Mouse (Mus musculus) midbrain, embryonic 13.5 days (tissue): Measurements from ENCODE around the gene Dock1. TPM values are rescaled to one million over a fixed set of nuclear protein-coding genes. Genes with fewer than 3 reads are reported as not detected.

Experiments
- ATAC-seq: fragments of 200-750 bp; cut with Nextera tagmentation; 2 replicates; pipeline ENCODE4 v1.8.0; 2017; ENCODE audit warnings: mild to moderate bottlenecking, moderate TSS enrichment, moderate library complexity
- H3K27ac ChIP-seq: fragments of 300-500 bp; sonication (generic); 2 replicates; pipeline ENCODE4 v1.5.1; 2015; ENCODE audit warnings: inconsistent platforms, mild to moderate bottlenecking, moderate library complexity
- H3K27me3 ChIP-seq: fragments of 300-500 bp; sonication (generic); 2 replicates; pipeline ENCODE4 v1.6.1; 2015; ENCODE audit warnings: mild to moderate bottlenecking, inconsistent platforms
- H3K36me3 ChIP-seq: fragments of 300-500 bp; sonication (generic); 2 replicates; pipeline ENCODE4 v1.6.1; 2015; ENCODE audit warnings: mild to moderate bottlenecking, inconsistent platforms
- H3K4me1 ChIP-seq: fragments of 300-500 bp; sonication (generic); replicated peaks from 2 replicates; pipeline ENCODE4 v1.6.1; 2015; ENCODE audit warnings: inconsistent platforms
- H3K4me2 ChIP-seq: fragments of 300-500 bp; sonication (generic); replicated peaks from 2 replicates; pipeline ENCODE4 v1.6.1; 2015; ENCODE audit warnings: moderate library complexity, mild to moderate bottlenecking, inconsistent platforms
- H3K4me3 ChIP-seq: fragments of 300-500 bp; sonication (generic); replicated peaks from 2 replicates; pipeline ENCODE4 v1.5.1; 2015; ENCODE audit warnings: mild to moderate bottlenecking, inconsistent platforms
- H3K9ac ChIP-seq: fragments of 300-500 bp; sonication (generic); replicated peaks from 2 replicates; pipeline ENCODE4 v1.6.1; 2015; ENCODE audit warnings: mild to moderate bottlenecking, inconsistent platforms
- H3K9me3 ChIP-seq: fragments of 300-500 bp; sonication (generic); 2 replicates; pipeline ENCODE4 v1.6.1; 2016; ENCODE audit warnings: mild to moderate bottlenecking, inconsistent platforms
- WGBS: fragments of 180-500 bp; shearing (Covaris S2); methylation state at CpG from one replicate; pipeline ENCODE4 v1.1.7; 2015; 5-methylcytosine and 5-hydroxymethylcytosine counted together
- polyA plus RNA-seq: library from polyadenylated mRNA; unstranded; fragments of >200 nt; fragmentation: Nextera tagmentation; extraction: Ambion mirVana; gene quantifications from 2 replicates; pipeline ENCODE4 v1.2.1, GENCODE M21; 2015

Gene Dock1
- polyA plus RNA-seq, 1 experiment from 2014 or later, result 6.7 TPM

DNA sequence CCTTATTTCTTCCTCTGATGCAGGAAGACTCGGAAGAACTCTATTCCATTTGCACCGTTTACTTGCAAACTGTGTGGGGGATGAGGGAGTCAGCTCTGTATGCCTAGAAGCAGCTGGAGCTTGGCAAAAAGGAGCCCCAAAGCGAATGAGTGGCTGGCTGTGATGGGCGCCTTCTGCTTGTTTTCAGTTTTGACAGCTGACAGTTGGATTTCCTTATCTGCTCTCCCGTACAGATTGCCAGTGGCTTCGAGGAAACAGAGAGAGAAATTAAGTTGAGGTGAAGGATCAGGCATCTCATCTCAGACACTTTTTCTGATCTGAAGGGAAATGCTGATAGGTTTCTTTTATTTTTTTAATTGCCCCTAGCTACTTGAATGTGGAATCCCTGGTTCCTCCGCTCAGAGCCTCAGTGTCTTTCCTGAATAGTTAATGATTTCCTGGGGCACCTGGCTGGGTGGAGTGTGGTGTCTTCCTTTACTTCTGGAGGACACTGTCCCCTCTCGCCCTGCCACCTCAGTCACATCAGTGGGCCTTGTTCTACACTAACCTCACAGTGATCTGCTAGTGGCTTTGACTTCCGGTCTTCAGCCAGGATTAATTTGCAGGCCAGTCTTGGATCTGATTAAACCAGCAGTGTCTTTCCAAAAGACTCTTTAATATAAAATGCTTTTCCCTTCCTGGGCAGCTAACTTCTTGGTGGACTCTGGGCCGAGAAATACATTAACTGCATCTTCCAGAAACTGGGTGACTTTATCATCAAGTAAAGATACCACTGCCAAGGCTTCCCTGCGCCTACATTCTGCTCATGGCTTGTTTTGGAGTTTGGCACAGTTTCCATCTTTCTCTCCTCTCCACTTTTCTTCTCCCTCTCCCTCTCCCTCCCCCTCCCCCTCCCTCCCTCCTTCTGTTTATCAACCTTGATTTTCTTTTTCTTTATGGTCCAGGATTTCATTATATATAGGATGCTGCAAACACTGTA lies 55.4 kb downstream of the Dock1 start:
- no peaks in the 10 kb centered on the region for H3K27me3 ChIP-seq
- no peak for ATAC-seq
- H3K9me3 ChIP-seq, result no peaks in the 10 kb centered on the region
- H3K36me3 ChIP-seq, result no peaks in the 10 kb centered on the region
- peak overlapping the region; percentile 22 for H3K4me2 ChIP-seq
- no peak overlapping the region for H3K9ac ChIP-seq
- H3K27ac ChIP-seq, result 0 out of 2 replicates have a peak overlapping the region, but pooled peaks have one; percentile 25
- 43% methylated on average over 11 of the region's 11 CpGs for WGBS
- no peak overlapping the region for H3K4me3 ChIP-seq
- peaks cover 14% of the 10 kb centered on the region for H3K4me1 ChIP-seq

DNA sequence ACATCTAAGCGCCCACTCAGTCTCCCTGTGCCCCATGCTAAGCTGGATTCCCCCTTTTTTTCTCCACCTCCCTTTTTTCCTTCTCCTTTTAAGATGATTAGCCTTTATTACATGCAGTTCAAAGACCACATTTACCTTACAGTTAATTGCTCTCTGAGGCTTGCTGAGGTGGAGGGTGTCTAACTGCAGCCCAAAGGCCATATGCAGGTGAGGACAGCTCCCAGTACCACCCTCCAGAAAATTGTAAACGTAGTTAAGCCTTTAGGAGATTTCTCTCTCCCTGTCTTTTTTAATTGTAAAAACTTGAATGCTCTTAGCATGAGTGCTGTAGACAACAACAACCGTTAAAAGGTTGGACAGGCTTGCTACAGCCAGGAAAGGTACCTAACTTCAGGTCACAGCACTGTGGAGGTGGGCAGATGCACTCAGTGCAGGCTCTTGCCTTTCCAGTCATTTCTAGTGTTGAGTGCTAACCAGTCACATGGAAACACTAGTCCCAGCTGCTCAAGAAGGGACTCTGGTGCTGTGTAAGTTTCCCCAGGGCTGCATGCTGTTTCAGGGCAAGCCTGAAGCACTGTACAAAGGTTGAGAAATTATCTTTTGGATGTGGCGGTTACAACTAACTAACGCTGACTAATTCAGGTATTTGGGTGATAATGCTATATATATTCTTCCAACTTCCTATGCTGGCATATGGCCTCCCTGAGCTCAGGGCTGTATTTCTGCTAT lies 56.2 kb downstream of the Dock1 start:
- H3K27ac ChIP-seq, result no peak overlapping the region
- no peak for ATAC-seq
- H3K36me3 ChIP-seq, result no peaks in the 10 kb centered on the region
- H3K4me2 ChIP-seq, result no peak overlapping the region
- no peaks in the 10 kb centered on the region for H3K27me3 ChIP-seq
- no peaks in the 10 kb centered on the region for H3K9me3 ChIP-seq
- H3K4me3 ChIP-seq, result no peak overlapping the region
- peaks cover 14% of the 10 kb centered on the region for H3K4me1 ChIP-seq
- WGBS, result 87% methylated on average over 5 of the region's 5 CpGs
- no peak overlapping the region for H3K9ac ChIP-seq

DNA sequence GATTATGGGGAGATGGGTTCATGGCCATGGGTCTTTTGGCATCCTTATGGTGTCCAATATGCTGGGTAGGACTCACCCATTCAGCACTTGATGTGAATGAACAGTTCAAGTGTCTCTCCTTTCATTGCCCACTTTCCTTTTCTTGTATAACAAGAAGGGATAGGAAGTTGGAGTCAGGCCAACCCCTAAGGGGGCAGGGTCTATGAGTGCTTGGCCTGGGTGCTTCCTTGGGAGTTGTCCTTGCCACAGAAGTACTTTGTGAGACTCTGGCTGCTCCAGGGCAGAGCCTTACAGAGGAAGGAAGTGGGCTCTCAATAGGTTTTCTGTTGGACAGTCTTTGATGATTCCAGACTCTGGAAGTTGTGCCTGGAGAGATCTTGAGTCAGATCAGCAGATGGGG lies 58.9 kb downstream of the Dock1 start:
- no peak overlapping the region for H3K4me2 ChIP-seq

DNA sequence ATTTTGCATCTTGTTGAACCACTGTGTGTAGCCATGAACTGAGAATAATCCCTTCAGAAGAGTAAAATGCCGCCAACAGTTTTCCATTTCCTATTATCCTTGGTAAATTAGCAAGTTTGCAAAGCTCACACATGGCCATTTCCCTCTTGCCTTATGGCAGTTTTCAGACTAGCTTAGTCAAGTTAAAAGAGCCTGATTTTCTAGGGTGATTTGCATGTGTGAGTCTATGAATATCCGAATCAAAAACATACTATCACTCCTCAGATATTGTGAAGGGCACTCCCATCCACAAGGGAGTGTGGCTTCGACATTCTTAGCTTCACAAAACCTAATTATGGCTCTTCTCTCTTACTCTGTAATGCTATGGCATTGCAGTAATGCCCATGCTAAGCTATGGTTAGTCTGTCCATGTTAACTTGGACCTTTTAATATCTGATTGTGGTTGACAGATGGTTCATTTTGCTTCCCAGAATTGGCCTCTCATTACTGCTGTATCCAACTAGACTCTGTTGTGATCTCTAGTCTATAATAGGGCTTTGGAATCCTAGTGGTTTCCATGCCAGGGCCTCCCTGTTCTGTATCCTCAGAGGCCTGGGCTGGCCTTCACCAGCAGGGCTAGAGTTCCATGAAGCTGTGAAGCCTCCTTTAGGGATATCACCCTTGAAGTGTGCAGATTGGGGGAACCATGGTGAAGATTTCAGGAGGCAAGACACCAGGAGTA lies 60.1 kb downstream of the Dock1 start:
- Histone ChIP-seq H3K4me2 (no peak overlapping the region), H3K27ac (no peak overlapping the region), H3K4me1 (peaks cover 4% of the 10 kb centered on the region), H3K36me3 (no peaks in the 10 kb centered on the region), H3K9ac (no peak overlapping the region), H3K4me3 (no peak overlapping the region), H3K9me3 (no peaks in the 10 kb centered on the region), H3K27me3 (no peaks in the 10 kb centered on the region)
- 87% methylated on average over 3 of the region's 3 CpGs for WGBS
- no peak for ATAC-seq

More for the DNA sequence above, 58.9 kb downstream of the Dock1 start:
- H3K36me3 ChIP-seq, result no peaks in the 10 kb centered on the region
- H3K27ac ChIP-seq, result no peak overlapping the region
- H3K9me3 ChIP-seq, result no peaks in the 10 kb centered on the region
- no peak overlapping the region for H3K9ac ChIP-seq
- no peak overlapping the region for H3K4me3 ChIP-seq
- no peaks in the 10 kb centered on the region for H3K27me3 ChIP-seq
- ATAC-seq, result no peak
- peaks cover 14% of the 10 kb centered on the region for H3K4me1 ChIP-seq

DNA sequence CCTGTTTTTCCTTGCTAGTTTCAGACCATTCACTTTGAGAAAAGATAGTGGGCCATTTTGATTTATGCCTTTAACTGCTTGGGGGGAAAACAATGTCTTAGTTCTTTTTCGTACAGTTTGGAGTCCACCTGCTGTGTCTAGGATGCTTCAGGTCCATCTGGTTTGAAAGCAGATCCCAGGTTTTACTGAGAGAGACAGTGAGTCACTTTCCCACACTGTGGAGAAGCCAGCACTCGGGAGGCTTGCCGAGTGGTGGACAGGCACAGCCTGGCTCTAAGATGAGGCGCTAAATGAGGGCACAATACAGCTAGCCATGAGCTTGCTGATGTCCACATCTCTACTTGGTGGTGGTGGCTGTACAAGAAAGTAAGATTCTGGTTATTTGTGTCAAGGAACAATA lies 76.6 kb downstream of the Dock1 start:
- ATAC-seq, result no peak
- no peaks in the 10 kb centered on the region for H3K4me1 ChIP-seq
- peaks cover 4% of the 10 kb centered on the region for H3K36me3 ChIP-seq
- WGBS, result over 99% methylated on average over 4 of the region's 4 CpGs
- H3K27me3 ChIP-seq, result no peaks in the 10 kb centered on the region
- H3K4me3 ChIP-seq, result no peak overlapping the region
- H3K27ac ChIP-seq, result no peak overlapping the region
- no peak overlapping the region for H3K4me2 ChIP-seq
- H3K9ac ChIP-seq, result no peak overlapping the region
- H3K9me3 ChIP-seq, result no peaks in the 10 kb centered on the region

DNA sequence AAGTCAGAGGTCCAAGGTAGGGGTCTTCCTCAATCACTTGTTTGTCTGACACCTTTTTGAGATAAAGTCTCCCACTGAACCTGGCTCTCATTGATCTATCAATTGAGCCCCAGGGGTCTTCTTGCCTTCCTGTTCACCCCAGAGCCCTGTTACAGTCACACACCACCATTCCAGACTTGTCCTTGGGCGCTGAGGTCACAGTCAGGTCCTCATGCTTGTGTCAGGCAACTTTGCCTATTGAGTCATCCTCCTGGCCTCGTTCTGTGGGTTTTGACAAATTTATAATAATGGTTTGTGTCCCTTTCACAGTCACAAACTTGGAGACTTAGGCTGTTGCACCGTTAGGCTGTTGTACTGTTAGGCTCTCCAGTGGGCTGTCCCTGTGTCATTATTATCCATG lies 77.9 kb downstream of the Dock1 start:
- H3K27ac ChIP-seq, result no peak overlapping the region
- H3K4me3 ChIP-seq, result no peak overlapping the region
- 94% methylated on average over 3 of the region's 3 CpGs for WGBS
- H3K4me1 ChIP-seq, result peaks cover 5% of the 10 kb centered on the region; the same call in 1 of the 2 replicates
- peaks cover 4% of the 10 kb centered on the region for H3K36me3 ChIP-seq
- H3K9ac ChIP-seq, result no peak overlapping the region
- no peak for ATAC-seq
- no peaks in the 10 kb centered on the region for H3K9me3 ChIP-seq
- no peak overlapping the region for H3K4me2 ChIP-seq
- H3K27me3 ChIP-seq, result no peaks in the 10 kb centered on the region

DNA sequence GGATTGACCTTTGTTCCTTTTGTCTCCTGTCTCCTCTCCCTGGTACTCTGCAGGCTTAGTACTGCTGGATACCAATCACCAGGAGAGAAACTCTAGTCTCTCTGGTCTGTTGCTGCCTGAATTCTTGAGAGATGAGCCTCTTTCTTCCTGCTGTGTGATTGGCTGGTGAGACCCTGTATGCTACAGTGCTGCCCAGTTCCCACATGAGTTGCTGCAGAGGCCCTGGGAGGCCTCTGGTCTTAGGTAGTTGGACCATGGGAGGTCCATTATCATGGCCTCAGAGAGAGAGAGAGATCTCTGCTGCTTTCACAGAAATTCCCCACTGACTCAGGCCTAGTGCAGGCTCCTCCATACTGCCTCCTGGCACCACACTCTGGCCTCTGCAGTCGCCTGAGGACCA lies 79.2 kb downstream of the Dock1 start:
- Histone ChIP-seq H3K4me1 (peaks cover 5% of the 10 kb centered on the region; the same call in 1 of the 2 replicates), H3K9me3 (no peaks in the 10 kb centered on the region), H3K4me3 (no peak overlapping the region), H3K36me3 (peaks cover 4% of the 10 kb centered on the region), H3K4me2 (no peak overlapping the region), H3K9ac (no peak overlapping the region), H3K27ac (no peak overlapping the region), H3K27me3 (no peaks in the 10 kb centered on the region)
- 81% methylated on average over 1 of the region's 1 CpGs for WGBS
- no peak for ATAC-seq

DNA sequence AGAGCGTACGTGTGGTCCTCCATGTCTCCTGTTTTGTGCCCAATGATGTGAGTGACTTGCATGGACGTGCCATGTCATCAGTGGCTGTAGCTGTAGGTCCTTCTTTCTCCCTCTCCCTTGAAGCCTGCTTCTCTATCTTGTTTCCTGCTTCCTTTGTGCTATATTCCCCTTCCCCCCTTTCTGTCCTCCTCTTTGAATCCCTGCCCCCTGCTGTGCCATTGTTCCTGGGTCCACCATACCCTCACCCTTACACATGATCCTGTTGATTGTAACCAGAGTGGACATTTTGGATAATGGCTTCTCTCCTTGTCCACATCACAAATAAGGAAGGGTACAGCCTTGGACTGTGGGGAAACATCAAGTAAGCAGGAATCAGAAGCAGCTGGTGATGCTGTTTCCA lies 81.0 kb downstream of the Dock1 start:
- H3K36me3 ChIP-seq, result peaks cover 4% of the 10 kb centered on the region
- no peak overlapping the region for H3K27ac ChIP-seq
- H3K27me3 ChIP-seq, result no peaks in the 10 kb centered on the region
- 81% methylated on average over 3 of the region's 3 CpGs for WGBS
- H3K9ac ChIP-seq, result no peak overlapping the region
- no peak overlapping the region for H3K4me3 ChIP-seq
- H3K4me1 ChIP-seq, result peaks cover 5% of the 10 kb centered on the region; the same call in 1 of the 2 replicates
- no peaks in the 10 kb centered on the region for H3K9me3 ChIP-seq
- no peak for ATAC-seq
- no peak overlapping the region for H3K4me2 ChIP-seq

DNA sequence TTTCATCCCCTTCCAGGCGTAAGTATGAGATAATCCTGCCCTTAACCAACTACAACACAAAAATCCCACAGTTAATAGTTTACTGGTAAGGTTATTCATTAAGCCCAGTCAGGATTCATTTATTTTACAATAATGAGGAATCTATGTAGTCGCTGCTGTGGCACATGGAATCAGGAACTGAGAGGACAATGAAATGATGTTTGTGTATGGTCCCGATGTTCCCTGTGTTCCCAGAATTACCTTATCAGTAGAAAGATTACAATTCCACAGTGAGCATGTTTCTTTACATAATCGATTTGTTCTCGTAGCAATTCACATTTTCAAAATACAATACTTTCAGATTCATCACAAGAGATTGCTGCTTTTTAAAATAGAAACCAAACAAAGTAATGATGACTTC lies 83.0 kb downstream of the Dock1 start:
- Histone ChIP-seq H3K4me1 (peaks cover 5% of the 10 kb centered on the region; the same call in 1 of the 2 replicates), H3K27ac (no peak overlapping the region), H3K27me3 (no peaks in the 10 kb centered on the region), H3K9ac (no peak overlapping the region), H3K9me3 (no peaks in the 10 kb centered on the region), H3K4me2 (no peak overlapping the region), H3K4me3 (no peak overlapping the region), H3K36me3 (no peaks in the 10 kb centered on the region)
- WGBS, result 62% methylated on average over 5 of the region's 5 CpGs
- no peak for ATAC-seq

DNA sequence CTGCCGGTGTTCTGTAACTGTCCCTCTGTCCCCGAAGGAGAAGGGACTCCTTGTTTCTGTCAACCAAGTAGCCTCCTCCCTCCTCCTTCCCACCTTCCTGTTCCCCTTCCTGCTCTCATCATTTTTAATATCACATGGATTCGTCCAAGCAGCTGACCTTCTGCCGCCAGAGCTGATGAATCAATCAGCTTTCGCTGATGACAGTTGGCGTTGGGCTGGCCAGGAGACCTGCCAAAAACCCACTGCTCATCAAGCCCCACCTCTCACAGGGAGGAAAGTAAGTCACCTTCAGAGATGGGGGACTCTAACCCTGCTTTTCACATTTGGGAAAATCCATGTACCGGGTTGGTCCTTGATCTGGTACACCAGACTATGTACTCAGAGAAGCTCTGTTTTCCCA lies 87.2 kb downstream of the Dock1 start:
- ATAC-seq, result no peak
- Histone ChIP-seq H3K27me3 (no peaks in the 10 kb centered on the region), H3K4me3 (no peak overlapping the region), H3K9ac (no peak overlapping the region), H3K36me3 (no peaks in the 10 kb centered on the region; the same call in 1 of the 2 replicates), H3K4me2 (no peak overlapping the region), H3K4me1 (peaks cover 5% of the 10 kb centered on the region; the same call in 1 of the 2 replicates), H3K27ac (no peak overlapping the region), H3K9me3 (no peaks in the 10 kb centered on the region)
- 94% methylated on average over 7 of the region's 7 CpGs for WGBS

DNA sequence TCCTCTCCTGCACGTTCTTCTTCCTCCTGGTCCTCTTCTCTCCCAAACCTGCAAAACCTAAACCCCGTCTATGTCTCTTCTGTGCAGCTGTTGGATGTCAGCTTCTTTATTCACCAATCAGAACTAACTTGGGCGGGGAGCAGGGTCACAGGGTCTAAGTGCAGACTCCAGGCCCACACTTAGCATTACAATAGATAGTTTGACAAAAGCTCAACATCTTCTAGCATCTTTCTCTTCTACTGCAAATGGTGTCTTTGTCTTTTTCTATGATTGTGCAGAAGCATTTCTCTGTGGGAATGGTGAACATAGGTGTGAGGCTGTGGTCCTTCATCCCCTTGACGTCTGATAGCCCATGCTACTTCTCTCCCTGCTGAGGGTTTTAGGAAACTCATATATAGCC lies 91.3 kb downstream of the Dock1 start:
- H3K9me3 ChIP-seq, result no peaks in the 10 kb centered on the region
- no peaks in the 10 kb centered on the region; the same call in 1 of the 2 replicates for H3K36me3 ChIP-seq
- H3K4me1 ChIP-seq, result no peaks in the 10 kb centered on the region
- no peak for ATAC-seq
- no peak overlapping the region for H3K27ac ChIP-seq
- H3K4me2 ChIP-seq, result no peak overlapping the region
- H3K27me3 ChIP-seq, result no peaks in the 10 kb centered on the region
- H3K9ac ChIP-seq, result no peak overlapping the region
- 60% methylated on average over 4 of the region's 4 CpGs for WGBS
- no peak overlapping the region for H3K4me3 ChIP-seq

DNA sequence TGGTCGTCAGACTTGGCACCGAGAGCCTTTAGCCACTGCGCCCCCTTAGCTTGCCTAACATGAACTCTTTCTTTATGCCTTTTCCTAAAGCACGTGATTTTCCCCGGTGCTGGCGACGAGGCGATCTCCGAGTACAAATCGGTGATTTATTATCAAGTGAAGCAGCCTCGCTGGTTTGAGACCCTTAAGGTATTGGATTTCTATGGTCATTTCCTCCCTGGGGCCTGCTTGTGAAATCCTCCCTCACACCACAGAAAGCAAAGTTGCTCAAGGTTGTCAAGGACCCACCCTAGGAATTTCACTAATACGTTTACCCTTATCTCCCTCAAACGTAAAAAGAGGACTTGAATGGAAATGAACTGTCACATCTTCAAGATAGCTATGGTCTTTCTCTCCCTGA lies 94.7 kb downstream of the Dock1 start:
- no peaks in the 10 kb centered on the region for H3K27me3 ChIP-seq
- no peak overlapping the region for H3K4me2 ChIP-seq
- ATAC-seq, result no peak
- no peaks in the 10 kb centered on the region for H3K36me3 ChIP-seq
- H3K4me1 ChIP-seq, result no peaks in the 10 kb centered on the region
- no peaks in the 10 kb centered on the region for H3K9me3 ChIP-seq
- no peak overlapping the region for H3K9ac ChIP-seq
- H3K27ac ChIP-seq, result no peak overlapping the region
- 88% methylated on average over 13 of the region's 13 CpGs for WGBS
- H3K4me3 ChIP-seq, result no peak overlapping the region
